Mouse (Mus musculus): ENCODE data around the gene Zfp800. TPM values are rescaled to one million over a fixed set of nuclear protein-coding genes. Genes with fewer than 3 reads are reported as not detected.
A peak's percentile ranks its signal among the peaks of the same experiment; 100 is the strongest.

The Zfp800 gene
- polyA plus RNA-seq, 1 experiment from 2014 or later: 25.6 TPM

- H3K27ac ChIP-seq (replicated peaks): no peak overlapping the region
- 92% methylated on average over 3 of the region's 3 CpGs for WGBS
- H3K4me3 ChIP-seq: no peak overlapping the region
- peaks cover 5% of the 10 kb centered on the region for H3K4me1 ChIP-seq
- H3K36me3 ChIP-seq: peaks cover 8% of the 10 kb centered on the region
- H3K27me3 ChIP-seq (ENCODE audit: low read depth, poor library complexity, severe bottlenecking): no peaks in the 10 kb centered on the region
- H3K9me3 ChIP-seq (replicated peaks): 0 out of 2 replicates have a peak, but pooled peaks cover 3% of the 10 kb centered on the region
- no peak for DNase-seq (ENCODE audit: low spot score)
Measured at GRCm38 (mm10) chr6:28326720-28327119, 71.1 kb downstream of the Zfp800 start.

GRCm38 (mm10) chr6:28322399-28322798, 75.4 kb downstream of the Zfp800 start:
- 94% methylated on average over 7 of the region's 7 CpGs for whole genome bisulfite sequencing
- no peak overlapping the region for H3K4me3 ChIP-seq
- H3K4me1 ChIP-seq: no peaks in the 10 kb centered on the region
- H3K27ac ChIP-seq (replicated peaks): no peak overlapping the region
- H3K36me3 ChIP-seq: peaks cover 8% of the 10 kb centered on the region
- DNase-seq (ENCODE audit: low spot score): no peak
- H3K9me3 ChIP-seq (replicated peaks): 0 out of 2 replicates have a peak, but pooled peaks cover 3% of the 10 kb centered on the region
- no peaks in the 10 kb centered on the region for H3K27me3 ChIP-seq (ENCODE audit: low read depth, poor library complexity, severe bottlenecking)

GRCm38 (mm10) chr6:28319648-28320270, 78.0 kb downstream of the Zfp800 start:
- H3K4me1 ChIP-seq: no peaks in the 10 kb centered on the region
- no peak overlapping the region for H3K27ac ChIP-seq (replicated peaks)
- H3K4me3 ChIP-seq: no peak overlapping the region
- no peaks in the 10 kb centered on the region for H3K27me3 ChIP-seq (ENCODE audit: low read depth, poor library complexity, severe bottlenecking)
- no peak for DNase-seq (ENCODE audit: low spot score)
- 84% methylated on average over 13 of the region's 13 CpGs for WGBS
- H3K9me3 ChIP-seq (replicated peaks): 0 out of 2 replicates have a peak, but pooled peaks cover 3% of the 10 kb centered on the region
- H3K36me3 ChIP-seq: peaks cover 8% of the 10 kb centered on the region

GRCm38 (mm10) chr6:28318820-28319573, 78.8 kb downstream of the Zfp800 start:
- Histone ChIP-seq H3K27ac (replicated peaks) (no peak overlapping the region), H3K4me3 (no peak overlapping the region), H3K27me3 (ENCODE audit: low read depth, poor library complexity, severe bottlenecking) (no peaks in the 10 kb centered on the region), H3K4me1 (no peaks in the 10 kb centered on the region), H3K36me3 (peaks cover 8% of the 10 kb centered on the region), H3K9me3 (replicated peaks) (0 out of 2 replicates have a peak, but pooled peaks cover 3% of the 10 kb centered on the region)
- no peak for DNase-seq (ENCODE audit: low spot score)
- 91% methylated on average over 13 of the region's 13 CpGs for WGBS

GRCm38 (mm10) chr6:28315208-28315607, 82.6 kb downstream of the Zfp800 start:
- H3K27ac ChIP-seq (replicated peaks): no peak overlapping the region
- H3K27me3 ChIP-seq (ENCODE audit: low read depth, poor library complexity, severe bottlenecking): no peaks in the 10 kb centered on the region
- no peak overlapping the region for H3K4me3 ChIP-seq
- 0 out of 2 replicates have a peak, but pooled peaks cover 2% of the 10 kb centered on the region for H3K36me3 ChIP-seq
- DNase-seq (ENCODE audit: low spot score): no peak
- 96% methylated on average over 3 of the region's 3 CpGs for WGBS
- H3K9me3 ChIP-seq (replicated peaks): no peaks in the 10 kb centered on the region
- no peaks in the 10 kb centered on the region for H3K4me1 ChIP-seq

- 80% methylated on average over 2 of the region's 2 CpGs for WGBS
Measured at GRCm38 (mm10) chr6:28312067-28312466, 85.7 kb downstream of the Zfp800 start.

GRCm38 (mm10) chr6:28309692-28310091, 88.1 kb downstream of the Zfp800 start:
- Histone ChIP-seq H3K27me3 (ENCODE audit: low read depth, poor library complexity, severe bottlenecking) (no peaks in the 10 kb centered on the region), H3K36me3 (0 out of 2 replicates have a peak, but pooled peaks cover 2% of the 10 kb centered on the region), H3K4me3 (no peak overlapping the region), H3K4me1 (no peaks in the 10 kb centered on the region), H3K9me3 (replicated peaks) (no peaks in the 10 kb centered on the region), H3K27ac (replicated peaks) (no peak overlapping the region)
- no peak for DNase-seq (ENCODE audit: low spot score)

More at GRCm38 (mm10) chr6:28312067-28312466, 85.7 kb downstream of the Zfp800 start:
- DNase-seq (ENCODE audit: low spot score): no peak
- Histone ChIP-seq H3K4me1 (no peaks in the 10 kb centered on the region), H3K36me3 (0 out of 2 replicates have a peak, but pooled peaks cover 2% of the 10 kb centered on the region), H3K4me3 (no peak overlapping the region), H3K27me3 (ENCODE audit: low read depth, poor library complexity, severe bottlenecking) (no peaks in the 10 kb centered on the region), H3K9me3 (replicated peaks) (no peaks in the 10 kb centered on the region), H3K27ac (replicated peaks) (no peak overlapping the region)

- no peaks in the 10 kb centered on the region for H3K9me3 ChIP-seq (replicated peaks)
- H3K4me1 ChIP-seq: no peaks in the 10 kb centered on the region
- no peak for DNase-seq (ENCODE audit: low spot score)
- H3K27ac ChIP-seq (replicated peaks): no peak overlapping the region
- 90% methylated on average over 3 of the region's 3 CpGs for WGBS
- H3K4me3 ChIP-seq: no peak overlapping the region
- no peaks in the 10 kb centered on the region for H3K27me3 ChIP-seq (ENCODE audit: low read depth, poor library complexity, severe bottlenecking)
- H3K36me3 ChIP-seq: 0 out of 2 replicates have a peak, but pooled peaks cover 2% of the 10 kb centered on the region
Measured at GRCm38 (mm10) chr6:28308929-28309328, 88.9 kb downstream of the Zfp800 start.

- 82% methylated on average over 2 of the region's 2 CpGs for WGBS
- Histone ChIP-seq H3K36me3 (no peaks in the 10 kb centered on the region; the same call in 1 of the 2 replicates), H3K4me1 (no peaks in the 10 kb centered on the region), H3K27me3 (ENCODE audit: low read depth, poor library complexity, severe bottlenecking) (no peaks in the 10 kb centered on the region), H3K4me3 (no peak overlapping the region), H3K9me3 (replicated peaks) (no peaks in the 10 kb centered on the region), H3K27ac (replicated peaks) (no peak overlapping the region)
- no peak for DNase-seq (ENCODE audit: low spot score)
Measured at GRCm38 (mm10) chr6:28306702-28307101, 91.1 kb downstream of the Zfp800 start.

GRCm38 (mm10) chr6:28296306-28296705, 101.5 kb downstream of the Zfp800 start:
- peak overlapping the region; percentile 80 for H3K27ac ChIP-seq (replicated peaks)
- peaks cover 29% of the 10 kb centered on the region for H3K4me1 ChIP-seq
- WGBS: 11% methylated on average over 8 of the region's 8 CpGs
- peak; percentile 62 for DNase-seq (ENCODE audit: low spot score)
- no peaks in the 10 kb centered on the region for H3K36me3 ChIP-seq
- no peaks in the 10 kb centered on the region for H3K9me3 ChIP-seq (replicated peaks)
- H3K4me3 ChIP-seq: peak overlapping the region; percentile 5
- H3K27me3 ChIP-seq (ENCODE audit: low read depth, poor library complexity, severe bottlenecking): no peaks in the 10 kb centered on the region

GRCm38 (mm10) chr6:28295581-28295980, 102.2 kb downstream of the Zfp800 start:
- Histone ChIP-seq H3K4me1 (peaks cover 29% of the 10 kb centered on the region), H3K4me3 (no peak overlapping the region), H3K9me3 (replicated peaks) (no peaks in the 10 kb centered on the region), H3K36me3 (no peaks in the 10 kb centered on the region), H3K27ac (replicated peaks) (peak overlapping the region; percentile 80; the same call in 1 of the 2 replicates), H3K27me3 (ENCODE audit: low read depth, poor library complexity, severe bottlenecking) (no peaks in the 10 kb centered on the region)
- no peak for DNase-seq (ENCODE audit: low spot score)
- WGBS: 59% methylated on average over 7 of the region's 7 CpGs

- H3K36me3 ChIP-seq: no peaks in the 10 kb centered on the region
- no peaks in the 10 kb centered on the region for H3K9me3 ChIP-seq (replicated peaks)
Measured at GRCm38 (mm10) chr6:28292810-28293209, 105.0 kb downstream of the Zfp800 start.

GRCm38 (mm10) chr6:28279886-28280285, 117.9 kb downstream of the Zfp800 start:
- Histone ChIP-seq H3K27me3 (ENCODE audit: low read depth, poor library complexity, severe bottlenecking) (no peaks in the 10 kb centered on the region), H3K4me1 (no peaks in the 10 kb centered on the region), H3K27ac (replicated peaks) (no peak overlapping the region), H3K4me3 (no peak overlapping the region), H3K9me3 (replicated peaks) (peaks cover 9% of the 10 kb centered on the region; the same call in 1 of the 2 replicates), H3K36me3 (no peaks in the 10 kb centered on the region)
- 71% methylated on average over 2 of the region's 2 CpGs for whole genome bisulfite sequencing
- no peak for DNase-seq (ENCODE audit: low spot score)

More at GRCm38 (mm10) chr6:28292810-28293209, 105.0 kb downstream of the Zfp800 start:
- Histone ChIP-seq H3K4me1 (peaks cover 29% of the 10 kb centered on the region), H3K27me3 (ENCODE audit: low read depth, poor library complexity, severe bottlenecking) (no peaks in the 10 kb centered on the region), H3K27ac (replicated peaks) (no peak overlapping the region), H3K4me3 (no peak overlapping the region)
- DNase-seq (ENCODE audit: low spot score): no peak
- 89% methylated on average over 6 of the region's 6 CpGs for WGBS
